Mouse (Mus musculus) small intestine, adult 2 months (tissue): ENCODE measurements around the gene Myh9.

ENCODE experiments used
- CTCF ChIP-seq: fragments of 200-500 bp; IDR thresholded peaks from 2 replicates; pipeline ENCODE4 v1.5.1; 2012; ENCODE audit warnings: low read depth, mild to moderate bottlenecking, control low read depth, inconsistent platforms, low read length, moderate library complexity, mixed read lengths; ENCODE audit not compliant: insufficient replicate concordance, insufficient read length; ENCODE audit errors: extremely low read depth
- POLR2A ChIP-seq: fragments of 200-500 bp; IDR thresholded peaks from 2 replicates; pipeline ENCODE4 v1.6.1; 2012; ENCODE audit warnings: low read depth, mild to moderate bottlenecking, control low read depth, inconsistent platforms, low read length, moderate library complexity

GRCm38 (mm10) chr15:77823634-77824033, 18.3 kb downstream of the Myh9 start:
- TF ChIP-seq POLR2A, result no peak
- TF ChIP-seq CTCF, result no peak
